Mouse (Mus musculus): Measurements from ENCODE around the gene Phtf2.

Phtf2 gene

DNA sequence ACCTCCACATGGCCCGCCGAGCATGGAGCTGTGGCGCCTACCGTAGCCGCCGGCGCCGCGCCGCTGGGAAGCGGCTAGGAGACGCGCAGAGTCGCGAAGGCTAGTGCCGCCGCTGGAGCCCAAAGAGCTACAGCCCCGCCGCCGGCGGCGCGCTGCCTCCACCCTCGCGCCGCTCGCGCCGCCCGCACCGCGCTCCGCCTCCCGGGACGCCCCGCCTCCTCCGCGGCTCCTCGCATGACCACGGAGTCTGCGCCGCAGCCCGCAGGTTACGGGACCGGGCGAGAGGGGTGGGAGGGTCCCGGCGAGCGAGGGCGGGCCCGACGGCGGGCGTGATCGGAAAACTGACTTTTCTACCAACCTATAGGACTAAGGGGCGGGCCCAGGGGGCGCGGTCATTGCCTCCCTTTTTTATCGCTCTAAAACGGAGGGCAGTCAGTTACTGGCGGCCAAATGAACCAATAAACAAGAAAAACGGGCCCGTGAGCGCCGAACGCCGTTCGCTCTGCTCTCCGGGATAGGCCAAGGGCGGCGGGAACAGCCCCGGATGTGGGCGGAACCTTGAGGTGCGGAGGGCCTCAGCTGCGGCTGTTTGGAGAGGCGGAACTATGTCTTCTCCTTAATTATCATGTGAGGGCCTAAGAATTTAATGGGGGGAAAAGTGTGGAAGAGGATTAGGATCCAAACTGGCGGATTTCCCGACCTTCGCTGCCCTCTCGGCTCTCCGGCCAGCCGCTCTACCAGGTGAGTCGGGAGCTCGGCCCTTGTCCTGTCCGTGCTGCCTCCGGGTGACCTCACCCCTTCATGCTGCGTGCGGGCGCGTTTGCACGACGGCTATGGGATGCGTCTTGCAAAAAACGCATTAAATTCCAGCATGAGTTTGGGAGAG, at the start of gene Phtf2, which contains the start of gene Tmem60:
Phtf2 (minus strand) TSS at position 210 of the 886 bp plus-strand sequence.
Tmem60 (plus strand) TSS at position 277 of the 886 bp plus-strand sequence.
- peak; percentile 98 for DNase-seq

DNA sequence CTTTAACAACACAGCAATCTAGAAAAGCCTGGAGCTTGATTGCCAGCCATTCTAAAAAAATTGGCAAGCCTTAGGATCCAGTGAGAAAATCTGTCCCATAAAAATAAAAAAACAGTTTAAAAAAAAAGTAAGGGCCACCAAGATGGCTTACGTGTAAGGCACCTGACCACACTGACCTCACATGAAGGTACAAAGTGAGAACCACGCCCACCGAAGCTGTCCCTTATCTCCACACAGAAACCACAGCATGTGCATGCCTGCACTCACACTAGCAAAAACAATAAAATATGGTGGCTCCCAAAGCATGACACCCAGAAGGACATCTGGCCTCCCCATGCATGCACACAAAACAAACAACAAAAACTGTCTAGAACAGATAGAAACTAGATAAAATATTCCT, 49.4 kb upstream of the Phtf2 start:
- no peak for DNase-seq

GRCm38 (mm10) chr5:20930430-20930829, 48.5 kb upstream of the Phtf2 start:
- DNase-seq, result no peak

GRCm38 (mm10) chr5:20929669-20930151, 47.8 kb upstream of the Phtf2 start:
- DNase-seq, result no peak

DNA sequence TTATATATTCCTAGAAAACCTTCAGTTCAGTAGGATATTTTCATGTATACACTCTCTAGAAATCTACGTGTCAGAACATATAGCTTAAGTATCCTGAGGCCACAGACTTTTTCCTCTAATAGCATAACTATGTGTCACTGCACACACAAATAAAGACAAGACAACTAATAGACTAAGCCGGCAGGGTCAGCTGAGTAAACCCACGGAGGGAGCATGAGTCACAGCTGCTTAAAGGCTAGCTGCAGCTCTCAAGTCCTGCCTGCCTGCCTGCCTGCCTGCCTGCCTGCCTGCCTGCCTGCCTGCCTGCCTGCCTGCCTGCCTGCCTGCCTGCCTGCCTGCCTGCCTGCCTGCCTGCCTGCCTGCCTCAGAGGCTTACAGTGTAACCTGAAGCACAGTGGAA, 43.5 kb upstream of the Phtf2 start:
- no peak for DNase-seq

GRCm38 (mm10) chr5:20924608-20925007, 42.7 kb upstream of the Phtf2 start:
- no peak for DNase-seq

DNA sequence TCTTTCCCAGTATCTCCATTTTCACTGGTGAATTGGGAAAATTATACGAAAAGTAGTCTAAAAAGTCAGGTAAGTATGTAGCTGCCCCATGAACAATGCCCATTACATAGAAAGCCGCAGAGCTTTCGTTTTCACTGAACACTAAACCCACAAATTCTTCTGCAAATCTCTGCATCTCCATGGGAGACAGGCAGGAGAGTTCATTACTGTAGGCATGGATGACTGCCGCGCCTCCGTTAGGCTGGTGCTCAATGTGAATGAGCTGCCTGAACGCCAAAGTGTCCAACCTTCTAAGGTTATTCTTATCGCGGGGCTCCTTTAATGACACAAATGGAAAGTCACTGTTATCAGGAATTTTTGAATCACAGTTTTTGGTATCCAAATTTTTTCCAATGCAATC, 37.6 kb upstream of the Phtf2 start:
- DNase-seq, result no peak

DNA sequence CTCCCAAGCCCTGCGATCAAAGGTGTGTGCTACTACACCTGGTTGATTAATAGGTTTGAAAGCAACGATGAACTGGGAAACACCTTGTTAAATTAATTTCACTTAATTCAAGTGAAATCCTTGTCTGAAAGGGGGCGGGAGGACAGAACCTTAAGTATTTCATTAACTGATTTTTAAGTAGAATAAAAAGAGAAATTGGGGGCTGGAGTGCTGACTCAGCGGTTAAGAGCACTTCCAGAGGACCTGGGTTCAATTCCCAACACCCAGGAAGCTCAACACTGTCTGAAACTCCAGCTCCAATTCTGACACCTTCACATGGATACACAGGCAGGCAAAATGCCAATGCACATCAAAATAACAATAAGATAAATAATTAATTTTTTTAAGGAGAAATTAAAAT, 37.0 kb upstream of the Phtf2 start:
- DNase-seq, result no peak

- peak; percentile 73 for DNase-seq
These were observed 31.7 kb upstream of the Phtf2 start for GRCm38 (mm10) chr5:20913372-20914275.

DNA sequence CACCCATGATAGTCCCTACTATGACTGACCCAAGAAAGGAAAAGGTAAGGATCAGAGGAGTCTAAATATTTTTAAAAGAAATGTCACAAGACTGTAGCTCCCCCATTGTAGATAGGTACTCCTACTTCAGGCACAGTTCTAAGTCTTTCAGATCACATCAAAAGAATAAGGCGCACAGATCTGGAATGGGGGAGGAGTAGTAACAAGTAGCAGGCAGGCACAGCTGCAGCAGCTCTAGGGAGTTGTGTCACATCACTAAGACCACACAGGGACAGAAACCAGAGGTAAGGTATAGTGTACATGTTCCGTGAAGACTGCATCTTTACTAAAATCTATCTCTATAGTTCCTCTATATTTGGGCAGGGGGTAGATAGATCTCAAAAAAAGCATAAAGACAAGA, 29.8 kb upstream of the Phtf2 start:
- no peak for DNase-seq

DNA sequence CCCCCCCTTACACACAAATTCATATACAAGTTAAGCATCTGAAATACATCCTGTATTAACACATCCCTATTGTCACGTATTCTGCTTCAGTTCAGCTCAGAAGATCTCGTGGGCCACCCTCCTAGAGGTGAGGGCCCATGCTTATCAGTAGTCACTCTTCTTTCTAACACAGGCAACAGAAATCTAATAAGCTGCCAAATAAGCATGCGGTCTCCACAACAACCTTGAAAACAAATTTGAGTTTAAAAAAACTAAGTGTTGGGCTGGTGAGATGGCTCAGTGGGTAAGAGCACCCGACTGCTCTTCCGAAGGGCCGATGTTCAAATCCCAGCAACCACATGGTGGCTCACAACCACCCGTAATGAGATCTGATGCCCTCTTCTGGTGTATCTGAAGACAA, 24.3 kb upstream of the Phtf2 start:
- DNase-seq, result no peak

GRCm38 (mm10) chr5:20905437-20905836, 23.5 kb upstream of the Phtf2 start:
- DNase-seq, result no peak

DNA sequence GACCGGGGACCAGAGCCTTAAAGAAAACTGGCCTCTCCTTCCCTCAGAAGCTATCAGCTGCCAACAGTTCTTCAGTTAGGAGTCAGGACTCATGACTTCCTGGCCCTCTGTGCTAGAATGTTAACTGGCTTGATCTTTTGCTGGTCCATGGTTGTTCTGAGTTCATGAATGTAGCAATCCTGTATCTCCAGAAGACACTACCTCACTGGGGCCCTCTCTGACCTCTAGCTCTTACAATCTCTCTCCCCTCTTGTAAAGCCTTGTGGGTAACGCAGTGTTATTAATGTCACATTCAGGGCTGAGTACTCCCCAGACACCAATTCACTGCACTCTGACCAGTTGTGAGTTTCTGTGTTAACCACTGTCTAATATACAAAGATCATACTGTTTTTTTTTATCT, 22.7 kb upstream of the Phtf2 start:
- no peak for DNase-seq

- DNase-seq, result no peak
These were observed 15.7 kb upstream of the Phtf2 start for GRCm38 (mm10) chr5:20897446-20898167.

DNA sequence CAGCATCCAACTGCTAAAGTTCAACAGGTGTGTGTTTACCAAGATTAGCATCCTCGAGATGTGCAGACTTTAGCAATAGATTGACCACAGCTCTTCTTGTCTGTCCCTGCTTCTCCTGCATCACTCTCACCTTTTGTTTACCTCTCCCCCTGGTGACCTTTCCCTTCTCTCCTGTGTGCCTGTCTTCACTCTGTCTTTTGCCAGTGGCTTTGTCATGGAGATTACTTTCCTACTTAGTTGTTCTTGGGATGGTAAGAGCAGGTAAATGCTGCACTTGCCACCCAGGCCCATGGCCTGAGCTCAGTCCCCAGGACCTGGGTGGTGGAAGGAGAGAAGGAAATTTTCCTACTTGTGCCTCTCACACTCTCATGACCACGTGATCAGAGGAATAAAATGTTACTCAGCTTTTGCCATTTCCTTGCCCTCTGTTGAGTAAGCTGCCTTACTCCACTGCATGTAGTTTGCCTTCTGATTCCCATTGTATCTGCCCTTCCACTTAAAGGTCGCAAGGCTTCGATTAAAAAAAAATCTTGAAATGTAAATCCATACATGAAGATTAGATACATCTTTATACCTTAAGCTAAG, 2.2 kb upstream of the Phtf2 start:
- no peak for DNase-seq

GRCm38 (mm10) chr5:20880797-20881775, 838 bp downstream of the Phtf2 start:
- peak; percentile 66 for DNase-seq

- DNase-seq, result no peak
These were observed 1.5 kb downstream of the Phtf2 start for GRCm38 (mm10) chr5:20880386-20880785.

- DNase-seq, result no peak
These were observed 4.9 kb downstream of the Phtf2 start for GRCm38 (mm10) chr5:20876934-20877426.

DNA sequence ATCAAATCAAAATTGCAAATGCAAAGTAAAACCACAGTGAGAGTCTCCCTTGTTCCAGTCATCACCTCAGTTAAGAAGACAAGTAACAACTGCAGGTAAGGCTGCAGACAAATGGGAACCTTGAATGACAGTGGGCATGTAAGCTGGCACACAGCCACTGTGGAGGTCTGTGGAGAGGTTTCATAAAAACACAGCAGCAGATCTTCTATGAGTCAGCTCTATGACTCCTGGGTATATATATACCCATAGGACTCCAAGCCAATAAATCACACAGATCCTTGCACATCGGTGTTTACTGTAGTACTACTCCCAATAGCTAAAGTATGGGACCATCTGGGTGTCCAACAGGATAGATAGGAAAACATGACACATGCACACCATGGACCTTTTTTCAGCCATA, 8.8 kb downstream of the Phtf2 start:
- DNase-seq, result no peak

GRCm38 (mm10) chr5:20865193-20865755, 16.6 kb downstream of the Phtf2 start:
- no peak for DNase-seq

Measured in right cerebral cortex, postnatal 14 days (tissue).